Mouse (Mus musculus) limb, embryonic 10.5 days (tissue): ENCODE measurements at regions not wholly inside any gene's neighbourhood (a gene's known extent, or its start where the extent isn't known, plus 50 kb on each side); places are given as distances from the start of the nearest gene placed in this dataset.

Source experiments
- DNase-seq: peaks from one replicate; pipeline ENCODE4 v3.0.0-alpha.2; 2017; ENCODE audit warnings: low spot score
- H3K27ac ChIP-seq: fragments of 300-500 bp; sonication (generic); 2 replicates; pipeline ENCODE4 v1.5.1; 2016; ENCODE audit warnings: mild to moderate bottlenecking
- H3K27me3 ChIP-seq: fragments of 300-500 bp; sonication (generic); 2 replicates; pipeline ENCODE4 v1.6.1; 2016; ENCODE audit warnings: low read depth, mild to moderate bottlenecking; ENCODE audit not compliant: poor library complexity, severe bottlenecking
- H3K36me3 ChIP-seq: fragments of 300-500 bp; sonication (generic); 2 replicates; pipeline ENCODE4 v1.6.1; 2016; ENCODE audit warnings: mild to moderate bottlenecking, moderate library complexity
- H3K4me1 ChIP-seq: fragments of 300-500 bp; sonication (generic); 2 replicates; pipeline ENCODE4 v1.6.1; 2016
- H3K4me3 ChIP-seq: fragments of 300-500 bp; sonication (generic); 2 replicates; pipeline ENCODE4 v1.5.1; 2016; ENCODE audit warnings: mild to moderate bottlenecking, moderate library complexity
- H3K9me3 ChIP-seq: fragments of 300-500 bp; sonication (generic); replicated peaks from 2 replicates; pipeline ENCODE4 v1.6.1; 2016; ENCODE audit warnings: mild to moderate bottlenecking
- WGBS: fragments of 180-500 bp; shearing (Covaris S2); methylation state at CpG from one replicate; pipeline ENCODE4 v1.1.7; 2016; 5-methylcytosine and 5-hydroxymethylcytosine counted together

DNA sequence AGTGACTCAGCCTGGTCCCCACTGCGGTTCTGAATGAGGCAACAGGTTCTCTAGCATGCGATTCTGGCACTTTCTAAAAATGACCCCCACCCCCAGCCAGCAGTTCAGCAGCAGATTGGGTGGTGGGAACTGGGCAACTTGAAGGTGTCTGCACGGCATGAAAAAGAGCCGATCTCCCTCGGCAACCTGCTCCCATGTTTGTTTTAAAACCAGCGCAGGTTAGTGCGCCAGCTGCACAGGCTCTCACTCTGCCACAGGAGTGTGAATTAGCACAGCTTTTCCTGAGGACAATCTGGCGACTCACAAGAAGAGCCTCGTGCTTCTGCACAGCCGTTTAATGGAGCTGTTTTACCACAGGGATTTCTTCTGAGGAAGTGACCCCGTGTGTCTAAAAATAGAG, 120.4 kb upstream of the Ctbp2 start:
- 56% methylated on average over 11 of the region's 11 CpGs for WGBS
- DNase-seq, result no peak
- H3K36me3 ChIP-seq, result no peaks in the 10 kb centered on the region
- no peaks in the 10 kb centered on the region for H3K27me3 ChIP-seq
- no peak overlapping the region for H3K27ac ChIP-seq
- peaks cover 4% of the 10 kb centered on the region; the same call in 1 of the 2 replicates for H3K4me1 ChIP-seq
- no peaks in the 10 kb centered on the region for H3K9me3 ChIP-seq
- no peak overlapping the region for H3K4me3 ChIP-seq

DNA sequence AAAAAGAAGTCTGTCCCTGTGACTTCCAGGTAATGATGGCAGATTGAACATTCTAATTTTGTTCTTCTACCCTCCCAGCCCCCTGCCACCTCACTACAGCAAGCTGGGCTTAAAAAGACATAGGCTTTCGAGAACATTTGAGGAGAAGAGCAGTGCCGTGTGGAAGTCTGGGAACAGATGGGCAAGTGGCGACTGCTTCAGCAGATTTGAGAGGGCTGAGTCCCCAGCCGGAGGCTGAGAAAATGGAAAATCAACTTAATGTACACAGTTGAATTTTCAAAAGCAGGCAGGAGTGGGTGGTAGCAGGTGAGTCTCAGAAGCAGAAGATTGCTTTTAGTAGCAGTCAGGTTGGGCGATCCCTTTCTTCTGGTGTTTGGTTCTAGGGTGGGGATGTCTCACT, 110.2 kb upstream of the Ctbp2 start:
- H3K36me3 ChIP-seq, result no peaks in the 10 kb centered on the region
- no peaks in the 10 kb centered on the region for H3K9me3 ChIP-seq
- 86% methylated on average over 5 of the region's 5 CpGs for WGBS
- H3K4me3 ChIP-seq, result no peak overlapping the region
- H3K27me3 ChIP-seq, result no peaks in the 10 kb centered on the region
- no peak for DNase-seq
- peaks cover 3% of the 10 kb centered on the region; the same call in 1 of the 2 replicates for H3K4me1 ChIP-seq
- H3K27ac ChIP-seq, result no peak overlapping the region

DNA sequence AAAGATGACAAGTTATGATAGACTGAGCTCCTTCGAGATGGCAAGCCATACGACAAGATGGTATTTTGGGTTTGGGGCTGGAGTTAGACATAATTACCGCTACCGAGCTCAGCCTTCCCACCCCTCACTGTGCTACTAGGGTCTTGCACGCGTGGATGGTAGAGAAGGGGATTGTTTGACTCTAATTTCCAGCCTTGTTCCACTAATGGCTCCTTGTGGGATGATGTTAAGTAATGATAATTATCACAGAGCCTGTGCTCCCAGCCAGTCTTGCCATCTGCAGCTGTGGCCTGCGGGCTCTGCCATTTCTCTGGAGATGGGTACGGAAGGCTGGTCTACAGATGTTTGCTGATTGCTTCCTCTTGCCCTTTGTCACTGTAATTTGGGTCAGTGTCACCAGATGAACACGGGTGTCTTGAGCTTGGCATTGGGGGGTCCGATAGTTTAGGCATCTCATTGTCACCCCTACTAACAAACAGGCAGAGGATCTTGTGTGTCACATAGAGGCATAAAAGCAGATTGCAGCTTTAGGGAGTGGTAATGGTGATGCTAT, 108.8 kb upstream of the Ctbp2 start:
- Histone ChIP-seq H3K4me1 (peaks cover 3% of the 10 kb centered on the region; the same call in 1 of the 2 replicates), H3K27me3 (no peaks in the 10 kb centered on the region), H3K4me3 (no peak overlapping the region), H3K9me3 (no peaks in the 10 kb centered on the region), H3K36me3 (no peaks in the 10 kb centered on the region), H3K27ac (no peak overlapping the region)
- WGBS, result 89% methylated on average over 10 of the region's 10 CpGs
- DNase-seq, result no peak

DNA sequence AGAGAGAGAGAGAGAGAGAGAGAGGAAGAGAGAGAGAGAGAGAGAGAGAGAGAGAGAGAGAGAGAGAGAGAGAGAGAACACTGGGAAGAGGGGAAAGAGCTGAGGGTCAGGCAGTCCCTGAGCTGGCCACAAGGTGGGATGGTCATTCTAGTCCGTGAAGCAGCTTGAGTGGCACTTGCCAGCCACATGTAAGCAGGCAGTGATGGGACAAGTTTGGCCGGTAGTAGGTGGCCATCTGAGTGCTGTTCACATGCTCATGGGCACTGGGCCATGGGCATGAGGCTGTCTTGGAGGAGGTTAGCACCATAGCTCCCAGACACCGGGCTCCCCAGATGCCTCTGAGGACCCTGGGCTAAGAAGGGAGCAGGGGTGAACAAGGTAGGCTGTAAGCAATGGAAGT, 106.7 kb upstream of the Ctbp2 start:
- no peaks in the 10 kb centered on the region for H3K9me3 ChIP-seq
- 79% methylated on average over 3 of the region's 3 CpGs for WGBS
- H3K36me3 ChIP-seq, result no peaks in the 10 kb centered on the region
- no peaks in the 10 kb centered on the region for H3K27me3 ChIP-seq
- no peak for DNase-seq
- no peaks in the 10 kb centered on the region for H3K4me1 ChIP-seq
- H3K4me3 ChIP-seq, result no peak overlapping the region
- H3K27ac ChIP-seq, result no peak overlapping the region; the same call in 1 of the 2 replicates

DNA sequence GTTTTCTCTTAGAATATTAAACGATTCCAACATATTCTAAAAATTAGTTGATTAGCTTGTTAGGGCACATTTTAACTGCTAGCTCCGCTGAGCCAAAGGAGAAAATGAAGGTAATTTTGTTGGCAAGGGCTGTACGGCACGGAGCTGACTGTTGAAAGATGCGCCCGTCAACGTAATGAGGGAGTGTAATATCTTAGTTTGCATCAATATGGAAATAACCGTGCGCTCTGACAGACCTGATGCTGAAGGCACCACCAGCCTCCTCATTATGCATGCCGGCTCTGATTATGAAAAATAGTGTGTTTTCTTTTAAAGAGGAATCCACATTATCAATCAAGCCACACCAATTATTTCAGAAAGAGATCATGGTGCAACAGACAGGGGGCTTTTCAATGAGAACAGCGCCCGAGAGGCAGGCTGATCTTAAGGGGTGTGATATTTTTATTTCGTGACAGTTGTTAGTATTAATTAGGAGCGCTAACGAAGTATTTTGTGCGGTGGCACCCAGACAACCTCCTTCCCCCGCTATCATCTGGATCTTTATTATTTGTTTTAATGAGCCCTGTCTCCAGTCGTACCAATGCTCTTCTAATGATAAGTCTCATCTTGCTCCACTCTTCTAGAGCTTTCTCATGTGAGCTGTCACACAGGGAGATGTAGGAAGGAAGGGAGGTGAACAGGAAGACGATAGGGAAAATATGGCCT, 99.9 kb upstream of the Ctbp2 start:
- Histone ChIP-seq H3K4me3 (no peak overlapping the region), H3K9me3 (no peaks in the 10 kb centered on the region), H3K4me1 (no peaks in the 10 kb centered on the region), H3K36me3 (no peaks in the 10 kb centered on the region), H3K27ac (no peak overlapping the region), H3K27me3 (no peaks in the 10 kb centered on the region)
- WGBS, result 92% methylated on average over 19 of the region's 19 CpGs
- DNase-seq, result no peak

DNA sequence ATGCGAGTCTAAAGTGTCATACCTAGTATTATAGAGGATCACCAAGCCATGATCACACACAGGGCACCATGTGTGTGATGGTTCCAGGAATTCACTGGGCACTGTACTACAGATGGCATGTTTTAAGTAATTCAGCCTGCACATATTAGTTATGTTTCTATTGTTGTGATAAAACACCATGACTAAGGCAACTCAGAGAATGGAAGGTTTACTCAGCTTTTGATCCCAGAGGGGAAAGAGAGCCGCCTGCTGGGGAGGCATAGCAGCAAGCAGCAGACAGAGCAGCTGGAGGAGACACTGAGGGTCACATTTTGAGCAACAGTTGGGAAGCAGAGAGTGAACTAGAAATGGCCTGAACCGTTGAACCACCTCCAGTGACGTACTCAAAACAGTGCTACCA, 88.2 kb upstream of the Ctbp2 start:
- Histone ChIP-seq H3K4me3 (no peak overlapping the region), H3K27me3 (no peaks in the 10 kb centered on the region), H3K9me3 (no peaks in the 10 kb centered on the region), H3K36me3 (no peaks in the 10 kb centered on the region), H3K4me1 (no peaks in the 10 kb centered on the region), H3K27ac (no peak overlapping the region)
- WGBS, result 71% methylated on average over 4 of the region's 4 CpGs
- DNase-seq, result no peak

DNA sequence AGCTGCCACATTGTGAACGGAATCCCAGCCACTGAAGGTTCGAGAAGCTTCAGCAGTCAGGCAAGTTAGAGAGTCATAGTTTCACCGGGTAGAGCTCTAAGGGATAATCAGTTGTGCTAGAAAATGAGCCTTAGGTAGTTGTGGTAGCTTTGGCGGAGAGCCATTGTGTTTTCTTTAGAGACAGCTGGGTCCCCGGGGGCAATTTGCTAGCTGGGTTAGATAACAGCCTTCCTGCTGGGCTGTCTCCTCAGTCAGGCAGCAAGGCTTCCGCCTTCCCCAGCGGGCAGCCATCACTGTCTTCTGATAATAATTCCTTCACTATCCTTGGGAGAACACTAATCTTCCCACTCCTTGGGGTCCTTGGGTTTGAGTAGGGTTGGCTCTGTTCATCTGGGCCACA, 81.5 kb upstream of the Ctbp2 start:
- Histone ChIP-seq H3K9me3 (no peaks in the 10 kb centered on the region), H3K27me3 (peaks cover 15% of the 10 kb centered on the region), H3K27ac (no peak overlapping the region), H3K4me1 (peaks cover 38% of the 10 kb centered on the region), H3K36me3 (no peaks in the 10 kb centered on the region), H3K4me3 (no peak overlapping the region)
- DNase-seq, result no peak
- 11% methylated on average over 7 of the region's 7 CpGs for WGBS

DNA sequence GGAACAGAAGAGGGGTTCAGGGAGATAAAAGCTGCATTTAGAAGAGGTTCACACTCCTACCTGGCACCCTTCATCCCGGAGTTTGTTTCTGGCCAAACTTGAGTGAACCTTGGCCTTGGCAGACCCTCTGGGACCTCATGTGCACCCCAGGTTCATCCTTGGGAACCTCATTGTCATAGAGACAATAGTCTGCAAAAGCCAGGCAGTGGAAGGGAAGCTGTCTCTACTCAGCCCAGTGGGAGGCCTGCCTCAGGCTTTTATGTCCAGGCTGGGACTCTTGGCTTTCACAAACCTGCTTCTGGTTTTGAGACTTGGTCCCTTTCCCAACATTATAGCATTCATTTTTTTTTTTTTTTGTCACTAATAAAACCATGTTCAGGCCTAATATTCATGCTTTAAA, 80.3 kb upstream of the Ctbp2 start:
- WGBS, result 82% methylated on average over 1 of the region's 1 CpGs

DNA sequence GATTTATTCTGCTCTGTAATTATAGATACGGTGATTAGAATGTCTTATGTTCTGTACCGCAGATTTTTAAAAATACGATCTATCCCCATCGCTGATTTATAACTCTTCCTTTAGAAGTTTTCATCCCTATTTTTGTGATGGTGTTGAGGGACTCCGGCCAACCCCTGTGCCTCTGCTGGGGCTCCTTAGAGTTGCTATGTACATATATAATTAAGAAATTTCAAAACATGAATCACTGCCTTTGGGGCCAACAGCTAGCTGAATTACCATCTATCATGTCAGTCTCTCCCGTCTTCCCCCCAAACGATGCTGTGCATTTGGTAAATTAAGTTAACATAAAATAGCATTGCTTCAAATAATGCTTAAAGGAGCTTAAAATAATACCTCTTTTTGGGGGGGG, 79.8 kb upstream of the Ctbp2 start:
- Histone ChIP-seq H3K9me3 (no peaks in the 10 kb centered on the region), H3K4me3 (no peak overlapping the region), H3K4me1 (peaks cover 43% of the 10 kb centered on the region), H3K36me3 (no peaks in the 10 kb centered on the region), H3K27ac (no peak overlapping the region), H3K27me3 (peaks cover 15% of the 10 kb centered on the region)
- 81% methylated on average over 7 of the region's 7 CpGs for WGBS
- no peak for DNase-seq

More for the DNA sequence above, 80.3 kb upstream of the Ctbp2 start:
- Histone ChIP-seq H3K4me3 (no peak overlapping the region), H3K9me3 (no peaks in the 10 kb centered on the region), H3K27me3 (peaks cover 15% of the 10 kb centered on the region), H3K36me3 (no peaks in the 10 kb centered on the region), H3K4me1 (peaks cover 43% of the 10 kb centered on the region), H3K27ac (no peak overlapping the region)
- DNase-seq, result no peak

DNA sequence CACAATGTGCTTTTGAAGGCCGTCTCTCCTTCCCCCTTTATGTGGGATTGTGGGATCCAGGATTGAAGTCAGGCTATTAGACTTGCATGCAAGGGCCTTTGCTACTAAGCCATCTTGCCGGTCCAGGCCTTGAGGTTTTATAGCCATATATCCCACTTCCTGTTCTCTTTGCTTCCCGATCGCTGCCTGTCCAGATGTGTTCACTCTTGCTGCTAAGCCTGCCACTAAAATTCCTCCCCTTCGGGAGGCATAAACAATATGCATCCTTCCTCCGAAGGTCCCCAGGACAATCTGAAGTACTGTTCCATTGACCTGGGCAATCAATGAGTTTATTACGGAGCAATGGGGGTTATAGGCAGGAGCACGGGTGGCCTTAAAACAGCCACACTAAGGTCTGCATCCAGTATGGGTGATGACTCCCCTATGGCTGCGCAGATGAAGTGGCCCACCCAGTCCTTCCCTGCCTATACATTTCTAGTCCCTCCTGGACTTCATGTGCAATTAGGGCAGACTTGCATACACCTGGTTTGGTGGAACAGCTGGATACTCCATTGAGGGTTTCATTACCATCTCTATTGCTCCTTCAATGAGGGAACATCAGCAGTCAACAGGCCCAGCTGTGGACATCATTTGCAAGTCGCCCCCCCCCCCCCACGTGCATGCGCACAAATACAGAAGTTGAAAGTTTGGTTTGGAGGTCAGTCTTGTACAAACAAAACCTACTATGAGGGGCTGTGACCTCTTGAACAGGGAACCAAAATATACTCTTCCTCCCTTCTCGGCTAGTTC, 78.1 kb upstream of the Ctbp2 start:
- H3K9me3 ChIP-seq, result no peaks in the 10 kb centered on the region
- H3K27me3 ChIP-seq, result peaks cover 15% of the 10 kb centered on the region
- no peak overlapping the region for H3K27ac ChIP-seq
- DNase-seq, result no peak
- peaks cover 45% of the 10 kb centered on the region for H3K4me1 ChIP-seq
- no peaks in the 10 kb centered on the region for H3K36me3 ChIP-seq
- 67% methylated on average over 13 of the region's 13 CpGs for WGBS
- no peak overlapping the region for H3K4me3 ChIP-seq

DNA sequence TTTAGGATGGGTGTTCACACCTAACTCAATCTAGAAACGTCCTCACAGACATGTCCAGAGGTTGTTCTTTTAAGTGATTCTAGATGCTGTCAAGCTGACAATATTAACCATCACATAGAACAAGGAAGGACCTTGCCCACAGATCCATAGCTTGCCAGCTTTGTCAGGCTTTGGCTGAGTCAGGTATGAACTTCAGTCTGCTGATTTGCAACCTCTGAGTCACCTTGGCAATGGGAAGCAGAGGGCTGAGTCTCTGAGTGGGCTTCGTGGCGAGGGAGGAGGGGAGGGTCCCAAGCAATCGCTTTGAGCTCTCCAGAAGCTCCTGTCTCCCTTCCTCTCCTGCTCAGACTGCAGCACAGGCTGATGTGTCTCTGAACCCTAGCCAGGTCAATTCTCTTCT, 74.9 kb upstream of the Ctbp2 start:
- H3K4me3 ChIP-seq, result no peak overlapping the region
- no peaks in the 10 kb centered on the region for H3K36me3 ChIP-seq
- H3K9me3 ChIP-seq, result no peaks in the 10 kb centered on the region
- WGBS, result 72% methylated on average over 4 of the region's 4 CpGs
- peaks cover 34% of the 10 kb centered on the region for H3K4me1 ChIP-seq
- H3K27me3 ChIP-seq, result peaks cover 7% of the 10 kb centered on the region; the same call in 1 of the 2 replicates
- no peak for DNase-seq
- no peak overlapping the region for H3K27ac ChIP-seq

DNA sequence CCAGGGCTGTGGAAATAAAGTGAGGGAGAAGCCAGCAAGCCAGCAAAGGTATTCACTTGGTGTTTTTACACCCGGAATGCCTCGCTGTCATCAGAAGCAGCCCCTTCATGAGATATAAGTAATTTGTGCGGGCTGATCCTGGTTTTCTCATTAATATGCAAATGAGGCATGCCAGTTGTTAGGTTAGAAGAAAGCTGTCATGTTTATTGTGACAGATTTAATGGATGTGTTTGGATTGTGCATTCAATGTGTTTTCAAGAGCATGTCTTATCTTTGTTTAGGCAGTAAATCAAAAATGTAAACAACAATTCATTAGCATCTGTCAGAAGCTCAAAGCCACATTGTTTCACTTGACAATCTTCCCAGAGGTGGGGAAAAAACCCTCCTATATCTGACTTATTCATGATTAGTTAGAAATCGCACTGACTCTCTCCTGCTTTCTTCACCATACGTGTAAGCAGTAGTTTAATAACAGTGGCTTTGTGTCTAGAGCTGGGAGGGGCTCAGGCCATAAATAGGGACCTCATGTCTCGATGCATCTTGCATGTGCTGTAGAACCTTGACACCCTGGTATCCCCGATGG, 65.8 kb upstream of the Ctbp2 start:
- no peaks in the 10 kb centered on the region for H3K9me3 ChIP-seq
- H3K36me3 ChIP-seq, result no peaks in the 10 kb centered on the region
- DNase-seq, result no peak
- no peak overlapping the region for H3K27ac ChIP-seq
- WGBS, result 70% methylated on average over 7 of the region's 7 CpGs
- H3K27me3 ChIP-seq, result no peaks in the 10 kb centered on the region
- H3K4me3 ChIP-seq, result no peak overlapping the region
- H3K4me1 ChIP-seq, result peaks cover 9% of the 10 kb centered on the region
